Mouse (Mus musculus) liver, postnatal 0 days (tissue): ENCODE measurements at regions not wholly inside any gene's neighbourhood (a gene's known extent, or its start where the extent isn't known, plus 50 kb on each side); places are given as distances from the start of the nearest gene placed in this dataset.

Experiments used
- CTCF ChIP-seq: sonication (generic); IDR thresholded peaks from 2 replicates; pipeline ENCODE4 v1.5.1; 2016; ENCODE audit warnings: antibody characterized with exemption, low read depth
- EP300 ChIP-seq: IDR thresholded peaks from 2 replicates; pipeline ENCODE4 v1.6.1; 2016; ENCODE audit warnings: antibody characterized with exemption, low read depth, mild to moderate bottlenecking

DNA sequence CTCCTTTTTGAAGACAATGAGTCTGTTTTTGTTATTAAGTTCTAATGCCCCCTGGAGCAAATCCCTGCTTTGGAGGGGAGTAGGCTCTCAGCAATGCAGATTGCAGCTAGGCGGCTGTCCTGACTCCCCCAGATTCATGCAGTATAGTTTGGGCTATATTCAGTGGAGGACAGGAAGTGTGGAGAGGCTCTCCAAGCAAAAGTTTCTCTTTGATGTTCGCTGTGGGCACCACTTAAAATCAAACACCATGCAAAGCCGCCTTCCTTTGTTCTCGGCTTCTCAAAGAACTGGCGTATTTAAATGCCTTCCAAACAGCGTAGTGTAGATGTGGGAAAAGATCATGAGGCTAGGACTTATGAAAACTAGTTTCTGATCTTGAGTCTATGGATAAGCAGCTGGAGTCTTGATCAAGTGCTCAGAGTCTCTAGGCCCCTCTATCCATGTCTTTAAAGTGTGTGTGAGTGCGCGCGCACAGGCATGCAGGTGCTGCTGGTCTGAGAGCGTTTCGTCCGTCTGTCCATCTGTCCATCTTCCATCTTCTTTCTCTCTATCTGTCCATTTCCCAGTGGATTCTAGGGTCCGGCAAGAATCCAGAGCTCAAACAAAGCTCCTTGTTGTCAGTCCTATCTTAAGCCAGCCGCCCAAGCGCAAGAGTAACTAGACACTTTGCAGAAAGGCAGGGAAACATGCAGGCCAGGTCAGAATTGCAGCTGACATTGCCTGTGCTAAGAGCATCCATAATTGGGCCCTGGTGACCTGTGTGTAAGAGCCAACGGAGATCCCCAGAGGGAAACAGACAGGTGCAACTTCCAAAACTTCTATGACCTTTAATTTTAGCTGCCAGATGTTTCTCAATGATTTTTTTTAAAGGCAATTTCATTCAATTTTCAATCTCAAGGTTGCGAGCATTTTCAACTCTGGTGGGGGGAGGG, 129.4 kb upstream of the Serp2 start:
- TF ChIP-seq CTCF (no peak), EP300 (no peak)
